8 mouse cellular contexts compared by ENCODE assay signal in genomic region chr7:35554605-35555175, GRCm38 (mm10). TPM values are rescaled to one million over a fixed set of nuclear protein-coding genes. Genes with fewer than 3 reads are reported as not detected.
DNase-seq lines count a peak whose midpoint lies in the region; ATAC-seq and TF ChIP-seq lines count a peak whose summit lies in the region.

No protein-coding gene starts in this region.

- ATAC-seq in erythroid progenitor cell, adult 5-6 weeks (replicated peaks; ENCODE audit: low FRiP score, poor library complexity, severe bottlenecking): peak; percentile 6
- ATAC-seq in hindbrain, embryonic 16.5 days: peak; percentile 26; the same call in 1 of the 2 replicates

- H3K9ac ChIP-seq in hindbrain, embryonic 16.5 days (ENCODE audit: low read depth, low read length): peak overlapping the region; percentile 98

- H3K9me3 ChIP-seq in hindbrain, embryonic 16.5 days (ENCODE audit: control insufficient read depth, low read length): peaks cover 2% of the 10 kb centered on the region

- no peak for TF ChIP-seq CTCF in spleen, adult 2 months (IDR thresholded peaks at IDR 0.05; ENCODE audit: extremely low read depth, insufficient read depth, insufficient read length, insufficient replicate concordance)

- no peaks in the 10 kb centered on the region for H3K27me3 ChIP-seq in hindbrain, embryonic 16.5 days (replicated peaks; ENCODE audit: control insufficient read depth, insufficient read depth, low read length)
- no peaks in the 10 kb centered on the region for H3K27me3 ChIP-seq in spleen, adult 2 months (ENCODE audit: control insufficient read depth, insufficient read depth, low read length)

- peaks cover 11% of the 10 kb centered on the region for H3K36me3 ChIP-seq in hindbrain, embryonic 16.5 days (ENCODE audit: control insufficient read depth, insufficient read depth, low read length)
- peaks cover 8% of the 10 kb centered on the region for H3K36me3 ChIP-seq in spleen, adult 2 months (ENCODE audit: control insufficient read depth, insufficient read depth, low read length)

- peaks cover 9% of the 10 kb centered on the region for H3K4me1 ChIP-seq in hindbrain, embryonic 16.5 days (ENCODE audit: control insufficient read depth, insufficient read depth, low read depth, low read length)
- peaks cover 2% of the 10 kb centered on the region for H3K4me1 ChIP-seq in spleen, adult 2 months (ENCODE audit: control insufficient read depth, insufficient read depth, insufficient read length)

- H3K4me2 ChIP-seq in hindbrain, embryonic 16.5 days (ENCODE audit: low read length): peak overlapping the region; percentile 95

- H3K27ac ChIP-seq in hindbrain, embryonic 16.5 days (ENCODE audit: low read depth, low read length): peak overlapping the region; percentile 96
- peak overlapping the region; percentile 92 for H3K27ac ChIP-seq in spleen, adult 2 months (ENCODE audit: insufficient read depth, low read length)

- intact Hi-C loops in gastrocnemius, postnatal 36 days (cut with DNase I): no loop called here
- intact Hi-C loops in left cerebral cortex, postnatal 25 days (cut with DNase I): loop anchor here (2.0 to 10.0 kb wide), 3 partner anchors 30 to 1140 kb away; partner anchors contain the start of genes Rgs9bp and Tshz3

- 2% methylated on average over 28 of the region's 28 CpGs for WGBS in hindbrain, embryonic 16.5 days
- WGBS in spleen, adult 2 months: 3% methylated on average over 28 of the region's 28 CpGs

- no peak for TF ChIP-seq POLR2A in spleen, adult 2 months (IDR thresholded peaks at IDR 0.05; ENCODE audit: low read depth, low read length)

- H3K4me3 ChIP-seq in hindbrain, embryonic 16.5 days (ENCODE audit: low read length): peak overlapping the region; percentile 76
- peak overlapping the region; percentile 89 for H3K4me3 ChIP-seq in spleen, adult 2 months (ENCODE audit: extremely low read depth, insufficient read depth, insufficient read length)

- peak; percentile 23 for DNase-seq in gastrocnemius, postnatal 10 days
- no peak for DNase-seq in gastrocnemius, postnatal 36 days
- DNase-seq in brain, adult 2 months (ENCODE audit: low read depth, low spot score): peak; percentile 80
- DNase-seq in left cerebral cortex, postnatal 25 days (ENCODE audit: low spot score in 2 of 2): peak; percentile 47 to 56
- peak; percentile 35 for DNase-seq in mesoderm, embryonic 11.5 days (ENCODE audit: low read depth, low spot score)
- no peak for DNase-seq in spleen, adult 2 months (ENCODE audit: low read depth in 1 of 2, low spot score in 2 of 2)

RNA-seq across cellular contexts. Expression of gene Nudt19, which starts 1.4 kb away (rescaled TPM):
- total RNA-seq in gastrocnemius, postnatal 10 days (2021): 10 to 100 TPM; 37.0 to 41.8 TPM
- 10 to 100 TPM; 39.5 to 40.8 TPM for total RNA-seq in gastrocnemius, postnatal 36 days (2021)
- 129 and 165 TPM in 2 replicates for total RNA-seq in erythroid progenitor cell, adult 5-6 weeks (2015; ENCODE audit: low replicate concordance)
- total RNA-seq in erythroid progenitor cell, adult 5-6 weeks (2017; ENCODE audit: low replicate concordance): 36.3 and 55.8 TPM in 2 replicates
- polyA plus RNA-seq in hindbrain, embryonic 16.5 days (2015; fragmentation: Nextera tagmentation; extraction: Ambion mirVana): 112 and 129 TPM in 2 replicates
- total RNA-seq in left cerebral cortex, postnatal 25 days (2021): 10 to 100 TPM; 69.2 to 73.8 TPM
- polyA plus RNA-seq in spleen, adult 2 months (2012; rRNA removed): 13.8 and 32.3 TPM in 2 replicates

RNA-seq across cellular contexts. Expression of gene Tdrd12, which starts 17.1 kb away (rescaled TPM):
- total RNA-seq in gastrocnemius, postnatal 10 days (2021): under 1 TPM in 1 of 2 experiments, not detected in 1; 0.14 TPM
- total RNA-seq in gastrocnemius, postnatal 36 days (2021): not detected
- 3.4 TPM in 1 of 2 replicates, not detected in the other for total RNA-seq in erythroid progenitor cell, adult 5-6 weeks (2015; ENCODE audit: low replicate concordance)
- not detected in 2 replicates for total RNA-seq in erythroid progenitor cell, adult 5-6 weeks (2017; ENCODE audit: low replicate concordance)
- polyA plus RNA-seq in hindbrain, embryonic 16.5 days (2015; fragmentation: Nextera tagmentation; extraction: Ambion mirVana): 0.62 and 0.81 TPM in 2 replicates
- under 1 TPM; 0.23 to 0.53 TPM for total RNA-seq in left cerebral cortex, postnatal 25 days (2021)
- polyA plus RNA-seq in spleen, adult 2 months (2012; rRNA removed): not detected in 2 replicates

RNA-seq across cellular contexts. Expression of gene Rgs9bp, which starts 30.7 kb away (rescaled TPM):
- total RNA-seq in gastrocnemius, postnatal 10 days (2021): under 1 TPM; 0.07 to 0.18 TPM
- under 1 TPM in 1 of 2 experiments, not detected in 1; 0.05 TPM for total RNA-seq in gastrocnemius, postnatal 36 days (2021)
- total RNA-seq in erythroid progenitor cell, adult 5-6 weeks (2015; ENCODE audit: low replicate concordance): 0.36 TPM in 1 of 2 replicates, not detected in the other
- 0.38 TPM in 1 of 2 replicates, not detected in the other for total RNA-seq in erythroid progenitor cell, adult 5-6 weeks (2017; ENCODE audit: low replicate concordance)
- polyA plus RNA-seq in hindbrain, embryonic 16.5 days (2015; fragmentation: Nextera tagmentation; extraction: Ambion mirVana): 0.07 and 0.10 TPM in 2 replicates
- total RNA-seq in left cerebral cortex, postnatal 25 days (2021): under 1 TPM; 0.48 TPM
- polyA plus RNA-seq in spleen, adult 2 months (2012; rRNA removed): 0.11 TPM in 2 replicates

RNA-seq across cellular contexts. Expression of gene Ankrd27, which starts 31.4 kb away (rescaled TPM):
- total RNA-seq in gastrocnemius, postnatal 10 days (2021): 10 to 100 TPM; 13.3 to 19.1 TPM
- 10 to 100 TPM in 1 of 2 experiments, 1 to 10 TPM in 1; 7.4 to 10.6 TPM for total RNA-seq in gastrocnemius, postnatal 36 days (2021)
- 38.6 and 41.1 TPM in 2 replicates for total RNA-seq in erythroid progenitor cell, adult 5-6 weeks (2015; ENCODE audit: low replicate concordance)
- total RNA-seq in erythroid progenitor cell, adult 5-6 weeks (2017; ENCODE audit: low replicate concordance): 9.5 and 13.2 TPM in 2 replicates
- 17.3 and 21.4 TPM in 2 replicates for polyA plus RNA-seq in hindbrain, embryonic 16.5 days (2015; fragmentation: Nextera tagmentation; extraction: Ambion mirVana)
- 10 to 100 TPM; 40.3 to 42.6 TPM for total RNA-seq in left cerebral cortex, postnatal 25 days (2021)
- 17.5 and 20.2 TPM in 2 replicates for polyA plus RNA-seq in spleen, adult 2 months (2012; rRNA removed)

Comparison
In these comparisons a context has a peak if more than half of its experiments do, and no peak if none do; other contexts are left out.
1. DNase-seq: peak in gastrocnemius, postnatal 10 days (single experiment), brain, adult 2 months (single experiment), left cerebral cortex, postnatal 25 days (2 of 2) and mesoderm, embryonic 11.5 days (single experiment); none in gastrocnemius, postnatal 36 days (0 of 2) and spleen, adult 2 months (0 of 2).